Mouse (Mus musculus): ENCODE data around the gene Cer1. TPM values are rescaled to one million over a fixed set of nuclear protein-coding genes. Genes with fewer than 3 reads are reported as not detected.
A peak's percentile ranks its signal among the peaks of the same experiment; 100 is the strongest.

The Cer1 gene
- polyA plus RNA-seq, 1 experiment from 2014 or later, result 0.43 TPM

DNA sequence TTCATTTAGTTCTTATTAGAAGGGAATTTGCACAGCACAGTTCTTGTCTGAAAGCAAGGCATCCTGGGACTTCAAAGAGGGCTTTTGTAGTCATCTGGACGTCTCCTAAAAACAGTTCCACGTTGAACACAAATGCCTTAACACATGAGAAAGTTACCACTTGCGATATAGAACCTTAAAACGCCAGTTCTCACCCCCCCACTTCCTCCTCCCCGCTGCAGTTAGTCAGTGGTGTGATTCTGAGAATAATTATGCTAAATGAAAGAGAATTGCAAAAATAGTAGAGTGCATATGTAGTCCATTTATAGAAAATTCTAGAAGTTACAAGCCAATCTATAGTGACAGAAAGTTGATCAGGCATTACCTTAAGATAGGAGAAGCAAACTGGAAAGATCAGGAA lies 7.3 kb upstream of the Cer1 start:
- Histone ChIP-seq H3K36me3 (no peaks in the 10 kb centered on the region), H3K9ac (replicated peaks) (no peak overlapping the region), H3K27me3 (no peaks in the 10 kb centered on the region), H3K27ac (peak overlapping the region; percentile 95), H3K4me2 (no peak overlapping the region), H3K9me3 (no peaks in the 10 kb centered on the region), H3K4me1 (replicated peaks) (peaks cover 36% of the 10 kb centered on the region), H3K4me3 (replicated peaks) (no peak overlapping the region)
- 51% methylated on average over 5 of the region's 5 CpGs for WGBS
- ATAC-seq (ENCODE audit: insufficient number of reproducible peaks, insufficient read depth, low FRiP score, low TSS enrichment, low read depth), result no peak

DNA sequence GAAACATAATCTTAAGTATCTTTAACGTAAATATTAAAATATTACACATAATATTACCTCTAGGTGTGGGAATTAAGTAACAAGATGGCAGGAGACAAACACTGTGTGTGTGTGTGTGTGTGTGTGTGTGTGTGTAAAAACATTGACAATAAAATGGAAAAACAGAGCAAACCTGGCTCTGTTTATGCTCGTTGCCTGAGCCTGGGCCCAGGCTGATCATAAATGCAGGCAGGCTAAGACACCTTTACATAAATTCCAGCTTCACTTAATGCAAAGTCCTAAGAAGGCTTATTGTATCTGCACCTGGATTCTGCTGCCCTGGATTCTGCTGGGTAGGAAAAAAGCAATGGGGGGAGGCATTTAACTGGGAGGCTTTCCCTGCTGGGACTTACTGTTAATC lies 6.6 kb upstream of the Cer1 start:
- Histone ChIP-seq H3K27ac (peak overlapping the region; percentile 95), H3K4me1 (replicated peaks) (peaks cover 36% of the 10 kb centered on the region), H3K4me3 (replicated peaks) (no peak overlapping the region), H3K9ac (replicated peaks) (no peak overlapping the region), H3K4me2 (no peak overlapping the region), H3K36me3 (no peaks in the 10 kb centered on the region), H3K9me3 (no peaks in the 10 kb centered on the region), H3K27me3 (no peaks in the 10 kb centered on the region)
- ATAC-seq (ENCODE audit: insufficient number of reproducible peaks, insufficient read depth, low FRiP score, low TSS enrichment, low read depth), result peak; percentile 67; the same call in 1 of the 2 replicates
- 43% methylated on average over 2 of the region's 2 CpGs for WGBS

DNA sequence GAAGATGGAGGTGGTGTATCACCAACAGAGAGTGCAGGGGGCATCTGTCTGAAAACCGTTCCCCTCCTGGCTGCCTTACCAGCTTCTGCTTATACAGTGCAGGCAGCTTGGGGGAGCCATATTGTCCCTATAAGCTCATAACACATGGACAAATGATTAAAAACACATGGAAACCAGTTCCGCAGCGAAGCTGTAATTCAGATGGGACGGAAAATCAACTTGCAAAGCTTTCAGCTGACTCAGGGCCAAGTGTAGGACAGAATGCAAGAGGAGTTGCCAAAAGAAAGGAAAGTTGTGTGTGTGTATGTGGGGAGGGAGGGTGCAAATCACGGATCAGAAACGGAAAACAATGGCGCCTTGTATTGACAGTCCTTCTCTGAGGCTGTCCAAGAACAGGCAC lies 6.1 kb upstream of the Cer1 start:
- H3K4me1 ChIP-seq (replicated peaks), result peaks cover 36% of the 10 kb centered on the region
- no peak overlapping the region for H3K9ac ChIP-seq (replicated peaks)
- peak; percentile 85 for ATAC-seq (ENCODE audit: insufficient number of reproducible peaks, insufficient read depth, low FRiP score, low TSS enrichment, low read depth)
- H3K9me3 ChIP-seq, result no peaks in the 10 kb centered on the region
- WGBS, result 26% methylated on average over 7 of the region's 7 CpGs
- H3K36me3 ChIP-seq, result no peaks in the 10 kb centered on the region
- peak overlapping the region; percentile 95 for H3K27ac ChIP-seq
- no peaks in the 10 kb centered on the region for H3K27me3 ChIP-seq
- H3K4me3 ChIP-seq (replicated peaks), result no peak overlapping the region
- H3K4me2 ChIP-seq, result peak overlapping the region; percentile 33

DNA sequence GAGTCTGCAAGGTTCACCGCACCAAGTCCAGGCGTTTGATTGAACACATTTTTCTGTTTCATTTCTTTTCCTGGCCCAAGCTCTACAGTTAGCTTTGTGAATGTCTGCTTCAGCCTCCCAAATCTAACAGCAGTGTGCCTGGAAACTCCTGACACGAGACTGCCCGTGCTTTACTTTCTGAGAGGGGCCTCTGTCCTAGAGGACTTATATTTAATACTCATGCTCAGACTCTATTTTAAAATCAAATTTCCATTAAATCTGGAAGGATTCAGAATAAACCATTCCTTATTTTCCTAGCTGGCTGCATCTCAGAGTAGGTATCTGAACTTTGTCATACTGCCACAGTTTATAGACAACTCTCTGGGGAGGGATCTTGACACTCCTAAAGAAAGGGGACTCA lies 5.6 kb upstream of the Cer1 start:
- H3K4me2 ChIP-seq, result peak overlapping the region; percentile 33
- ATAC-seq (ENCODE audit: insufficient number of reproducible peaks, insufficient read depth, low FRiP score, low TSS enrichment, low read depth), result peak; percentile 41; the same call in 1 of the 2 replicates

DNA sequence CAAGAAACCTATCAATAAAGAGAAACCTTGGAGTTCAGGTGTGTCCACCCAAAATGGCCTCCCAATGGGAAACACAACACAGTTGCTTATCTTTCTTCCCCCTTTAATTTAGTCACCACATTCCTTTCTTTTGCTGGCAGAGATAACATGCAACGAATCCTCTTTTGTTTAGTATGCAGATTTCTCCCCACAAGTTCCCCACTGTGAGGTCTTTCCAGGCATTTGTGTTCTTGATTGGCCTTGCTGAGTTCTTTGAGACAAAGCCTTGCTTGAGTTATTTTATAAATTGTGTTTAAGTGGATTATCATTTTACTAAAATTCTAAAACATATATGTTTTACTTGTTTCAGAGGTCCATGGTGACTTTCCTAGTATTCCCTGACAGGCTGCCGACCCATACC lies 1.2 kb upstream of the Cer1 start:
- H3K4me2 ChIP-seq, result no peak overlapping the region
- no peak overlapping the region for H3K27ac ChIP-seq
- H3K9me3 ChIP-seq, result no peaks in the 10 kb centered on the region
- H3K4me3 ChIP-seq (replicated peaks), result no peak overlapping the region
- 75% methylated on average over 2 of the region's 2 CpGs for WGBS
- peaks cover 28% of the 10 kb centered on the region for H3K4me1 ChIP-seq (replicated peaks)
- no peaks in the 10 kb centered on the region for H3K36me3 ChIP-seq
- H3K9ac ChIP-seq (replicated peaks), result no peak overlapping the region
- no peaks in the 10 kb centered on the region for H3K27me3 ChIP-seq
- ATAC-seq (ENCODE audit: insufficient number of reproducible peaks, insufficient read depth, low FRiP score, low TSS enrichment, low read depth), result no peak

More for the DNA sequence above, 5.6 kb upstream of the Cer1 start:
- H3K4me3 ChIP-seq (replicated peaks), result no peak overlapping the region
- no peak overlapping the region for H3K9ac ChIP-seq (replicated peaks)
- H3K27ac ChIP-seq, result peak overlapping the region; percentile 95
- peaks cover 36% of the 10 kb centered on the region for H3K4me1 ChIP-seq (replicated peaks)
- H3K9me3 ChIP-seq, result no peaks in the 10 kb centered on the region
- H3K36me3 ChIP-seq, result no peaks in the 10 kb centered on the region
- 50% methylated on average over 4 of the region's 4 CpGs for WGBS
- no peaks in the 10 kb centered on the region for H3K27me3 ChIP-seq

DNA sequence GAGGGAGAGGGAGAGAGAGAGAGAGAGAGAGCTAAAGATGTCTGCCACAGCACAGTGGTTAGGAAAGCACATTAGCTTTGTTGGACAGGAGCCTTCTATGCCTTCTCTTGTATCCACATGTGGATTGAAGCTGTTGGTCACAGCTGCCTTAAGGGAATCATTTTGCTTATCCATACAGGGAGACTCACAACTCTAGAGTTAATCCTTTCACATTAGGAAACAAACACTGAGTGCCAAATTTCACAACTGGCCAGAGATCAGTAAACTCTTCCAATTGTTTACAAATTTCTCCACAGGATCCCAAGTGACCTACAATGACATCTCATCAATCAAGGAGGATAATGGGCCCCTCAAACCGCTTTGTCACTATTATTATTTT lies 576 bp upstream of the Cer1 start:
- ATAC-seq (ENCODE audit: insufficient number of reproducible peaks, insufficient read depth, low FRiP score, low TSS enrichment, low read depth), result no peak
- Histone ChIP-seq H3K27me3 (no peaks in the 10 kb centered on the region), H3K4me3 (replicated peaks) (no peak overlapping the region), H3K27ac (no peak overlapping the region), H3K36me3 (no peaks in the 10 kb centered on the region), H3K9me3 (no peaks in the 10 kb centered on the region), H3K4me1 (replicated peaks) (peaks cover 28% of the 10 kb centered on the region), H3K9ac (replicated peaks) (no peak overlapping the region), H3K4me2 (no peak overlapping the region)
- 42% methylated on average over 1 of the region's 1 CpGs for WGBS

DNA sequence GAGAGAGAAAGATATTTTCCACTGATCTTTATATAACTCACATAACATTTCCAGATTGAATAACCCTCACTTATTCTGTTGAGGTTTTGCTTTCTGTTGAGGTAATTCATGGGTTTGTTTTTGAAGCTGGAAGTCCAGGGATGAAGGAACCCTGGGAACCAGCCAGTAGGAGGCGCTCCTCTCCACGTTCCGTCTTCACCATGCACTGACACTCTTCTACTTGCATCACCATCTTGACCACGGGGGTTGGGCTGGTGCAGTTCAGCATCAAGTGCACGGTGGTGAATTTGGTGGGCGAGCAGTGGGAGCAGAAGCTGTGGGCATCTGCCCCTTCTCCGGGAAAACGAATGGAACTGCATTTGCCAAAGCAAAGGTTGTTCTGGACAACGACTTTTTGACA lies 2.4 kb downstream of the Cer1 start:
- no peaks in the 10 kb centered on the region for H3K36me3 ChIP-seq
- no peak for ATAC-seq (ENCODE audit: insufficient number of reproducible peaks, insufficient read depth, low FRiP score, low TSS enrichment, low read depth)
- WGBS, result 80% methylated on average over 9 of the region's 9 CpGs

DNA sequence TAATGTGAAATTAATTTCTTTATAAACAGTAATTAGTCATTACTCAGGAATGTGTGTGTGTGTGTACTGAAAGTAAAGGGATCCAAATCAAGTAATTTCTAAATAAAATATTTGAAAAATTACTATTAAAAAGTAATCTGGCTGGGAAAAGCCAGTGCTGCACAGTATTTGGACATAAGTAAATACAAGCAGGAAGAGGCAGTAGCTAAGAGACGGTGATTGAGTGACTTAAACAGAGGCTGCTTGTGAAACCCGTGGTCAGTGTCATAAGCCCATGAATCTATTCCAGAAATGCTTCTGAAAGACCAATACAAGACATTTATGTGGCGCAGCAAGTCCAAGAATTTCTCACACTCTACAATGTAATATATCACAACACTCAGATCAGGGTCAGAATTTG lies 3.6 kb downstream of the Cer1 start:
- Histone ChIP-seq H3K9ac (replicated peaks) (no peak overlapping the region), H3K27me3 (no peaks in the 10 kb centered on the region), H3K4me2 (no peak overlapping the region), H3K27ac (no peak overlapping the region), H3K9me3 (no peaks in the 10 kb centered on the region), H3K36me3 (no peaks in the 10 kb centered on the region), H3K4me3 (replicated peaks) (no peak overlapping the region), H3K4me1 (replicated peaks) (peaks cover 22% of the 10 kb centered on the region)
- no peak for ATAC-seq (ENCODE audit: insufficient number of reproducible peaks, insufficient read depth, low FRiP score, low TSS enrichment, low read depth)
- WGBS, result 85% methylated on average over 3 of the region's 3 CpGs

More for the DNA sequence above, 2.4 kb downstream of the Cer1 start:
- no peak overlapping the region for H3K9ac ChIP-seq (replicated peaks)
- no peak overlapping the region for H3K4me3 ChIP-seq (replicated peaks)
- no peak overlapping the region for H3K27ac ChIP-seq
- H3K4me1 ChIP-seq (replicated peaks), result peaks cover 22% of the 10 kb centered on the region
- no peaks in the 10 kb centered on the region for H3K9me3 ChIP-seq
- no peaks in the 10 kb centered on the region for H3K27me3 ChIP-seq
- H3K4me2 ChIP-seq, result no peak overlapping the region

DNA sequence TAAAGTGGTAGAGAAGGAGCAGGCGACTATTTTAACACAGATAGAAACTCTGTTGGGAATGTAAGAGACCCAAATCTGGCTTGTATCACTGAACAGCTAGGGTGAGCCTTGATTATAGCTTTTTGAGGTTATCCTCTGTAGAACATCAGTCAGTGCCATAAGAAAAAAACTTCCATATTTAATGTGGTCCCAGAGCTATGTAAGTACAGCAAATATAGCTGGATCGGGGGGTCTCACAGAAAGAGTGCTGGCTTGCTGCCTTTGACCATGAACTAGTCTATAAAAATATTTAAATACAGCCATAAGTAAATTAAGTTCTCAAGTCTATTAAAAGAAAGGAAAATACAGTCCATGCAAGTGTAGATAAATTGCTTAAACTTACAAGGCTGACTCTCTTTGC lies 4.7 kb downstream of the Cer1 start:
- H3K36me3 ChIP-seq, result no peaks in the 10 kb centered on the region
- no peak overlapping the region for H3K27ac ChIP-seq
- no peak overlapping the region for H3K4me3 ChIP-seq (replicated peaks)
- peaks cover 22% of the 10 kb centered on the region for H3K4me1 ChIP-seq (replicated peaks)
- no peaks in the 10 kb centered on the region for H3K27me3 ChIP-seq
- H3K9me3 ChIP-seq, result no peaks in the 10 kb centered on the region
- no peak for ATAC-seq (ENCODE audit: insufficient number of reproducible peaks, insufficient read depth, low FRiP score, low TSS enrichment, low read depth)
- H3K4me2 ChIP-seq, result no peak overlapping the region
- WGBS, result 68% methylated on average over 2 of the region's 2 CpGs
- H3K9ac ChIP-seq (replicated peaks), result no peak overlapping the region

DNA sequence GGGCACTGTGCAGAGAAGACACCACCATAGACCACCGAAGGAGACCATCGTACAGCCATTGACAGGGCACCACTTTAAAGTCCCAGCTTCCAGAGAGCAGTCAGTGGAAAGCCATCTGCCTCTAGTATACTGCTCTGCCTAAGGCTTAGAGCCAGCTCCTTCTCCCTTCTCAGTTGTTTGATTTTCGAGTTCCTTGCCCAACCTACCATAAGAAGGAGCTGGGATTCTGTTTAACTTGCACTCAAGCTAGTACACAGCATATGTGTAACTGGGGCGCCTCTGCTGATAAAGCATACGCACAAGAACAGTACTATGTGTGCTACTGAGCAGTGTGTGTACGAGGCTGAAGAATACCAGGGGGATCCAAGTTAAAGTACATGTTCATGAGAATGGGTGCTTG lies 5.8 kb downstream of the Cer1 start:
- Histone ChIP-seq H3K27ac (no peak overlapping the region), H3K9ac (replicated peaks) (no peak overlapping the region), H3K4me2 (no peak overlapping the region), H3K27me3 (no peaks in the 10 kb centered on the region), H3K4me3 (replicated peaks) (no peak overlapping the region), H3K9me3 (no peaks in the 10 kb centered on the region), H3K36me3 (no peaks in the 10 kb centered on the region), H3K4me1 (replicated peaks) (peaks cover 13% of the 10 kb centered on the region; the same call in 1 of the 2 replicates)
- WGBS, result 81% methylated on average over 6 of the region's 6 CpGs
- no peak for ATAC-seq (ENCODE audit: insufficient number of reproducible peaks, insufficient read depth, low FRiP score, low TSS enrichment, low read depth)

DNA sequence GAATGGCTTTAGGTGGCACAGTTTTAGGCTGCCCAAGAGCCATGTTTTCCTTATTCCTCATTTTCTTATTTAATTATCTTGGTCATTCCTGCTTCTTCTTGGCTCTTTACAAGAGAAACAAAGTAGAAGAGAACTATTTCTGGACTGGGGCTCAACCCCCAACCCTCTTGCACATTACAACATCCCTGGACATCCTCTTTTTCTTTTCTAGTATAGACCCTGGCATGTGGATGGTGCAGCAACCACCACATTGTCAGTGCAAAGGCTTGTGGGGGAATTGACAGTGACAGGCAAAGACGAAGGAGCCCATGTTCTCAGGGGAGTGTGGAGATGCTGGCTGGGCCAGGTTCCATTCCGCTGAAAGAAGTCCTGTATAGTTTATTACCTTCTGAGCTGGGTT lies 8.3 kb downstream of the Cer1 start:
- Histone ChIP-seq H3K4me2 (no peak overlapping the region), H3K4me1 (replicated peaks) (peaks cover 14% of the 10 kb centered on the region; the same call in 1 of the 2 replicates), H3K4me3 (replicated peaks) (no peak overlapping the region), H3K36me3 (no peaks in the 10 kb centered on the region), H3K27ac (no peak overlapping the region), H3K27me3 (no peaks in the 10 kb centered on the region), H3K9ac (replicated peaks) (no peak overlapping the region), H3K9me3 (no peaks in the 10 kb centered on the region)
- no peak for ATAC-seq (ENCODE audit: insufficient number of reproducible peaks, insufficient read depth, low FRiP score, low TSS enrichment, low read depth)
- WGBS, result 80% methylated on average over 2 of the region's 2 CpGs

DNA sequence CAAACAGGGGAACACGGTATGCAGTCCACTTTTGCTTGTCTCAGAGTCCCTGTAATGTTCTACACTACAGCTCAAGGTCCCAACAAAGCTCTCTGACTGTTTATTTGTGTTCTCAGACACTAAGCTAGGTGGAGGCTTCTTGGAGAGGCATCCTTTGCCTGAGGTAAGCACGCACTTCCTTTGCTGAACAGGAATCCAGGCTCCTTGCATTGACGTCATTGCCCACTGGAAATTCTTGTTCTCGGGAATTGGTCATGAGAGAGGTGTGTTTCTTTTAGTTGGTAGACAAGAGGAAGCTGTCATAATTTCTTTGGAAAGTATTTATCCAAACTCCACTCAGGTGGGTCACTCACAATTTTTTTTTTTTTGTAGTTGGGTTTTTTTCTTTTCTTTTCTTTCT lies 9.4 kb downstream of the Cer1 start:
- Histone ChIP-seq H3K4me3 (replicated peaks) (no peak overlapping the region), H3K4me1 (replicated peaks) (peaks cover 9% of the 10 kb centered on the region; the same call in 1 of the 2 replicates), H3K27ac (no peak overlapping the region), H3K9ac (replicated peaks) (no peak overlapping the region), H3K4me2 (no peak overlapping the region), H3K36me3 (no peaks in the 10 kb centered on the region), H3K27me3 (no peaks in the 10 kb centered on the region), H3K9me3 (no peaks in the 10 kb centered on the region)
- ATAC-seq (ENCODE audit: insufficient number of reproducible peaks, insufficient read depth, low FRiP score, low TSS enrichment, low read depth), result no peak
- WGBS, result 68% methylated on average over 4 of the region's 4 CpGs

All from limb, embryonic 12.5 days (tissue).